Mouse (Mus musculus) liver, embryonic 14.5 days (tissue): ENCODE data around the gene Hist1h2bc.

ENCODE experiments used
- CTCF ChIP-seq: IDR thresholded peaks from 2 replicates; pipeline ENCODE4 v1.5.1; 2016; ENCODE audit warnings: antibody characterized with exemption, low read depth, control low read depth
- EP300 ChIP-seq: IDR thresholded peaks from 2 replicates; pipeline ENCODE4 v1.6.1; 2016; ENCODE audit warnings: antibody characterized with exemption, low read depth

GRCm38 (mm10) chr13:23729706-23730105 is 45.7 kb downstream of the Hist1h2bc start:
- TF ChIP-seq EP300 (no peak), CTCF (no peak)
